Mouse (Mus musculus) embryo, embryonic 11 days (tissue): ENCODE measurements around the gene Cdh8.

Source experiments
- DNase-seq: peaks from one replicate; pipeline ENCODE4 v3.0.0-alpha.2; 2015

Gene Cdh8

GRCm38 (mm10) chr8:99415966-99416781 is at the start of gene Cdh8:
TSS of gene Cdh8 (minus strand) at chr8:99416471.
- DNase-seq: peak; percentile 86

GRCm38 (mm10) chr8:99446506-99446905 is 30.2 kb upstream of the Cdh8 start:
- no peak for DNase-seq

- no peak for DNase-seq
Observed at GRCm38 (mm10) chr8:99425901-99426300, 9.6 kb upstream of the Cdh8 start.

GRCm38 (mm10) chr8:99421516-99421915 is 5.2 kb upstream of the Cdh8 start:
- peak; percentile 49 for DNase-seq

- no peak for DNase-seq
Observed at GRCm38 (mm10) chr8:99419726-99420125, 3.5 kb upstream of the Cdh8 start.

GRCm38 (mm10) chr8:99417456-99417855 is 1.2 kb upstream of the Cdh8 start:
- no peak for DNase-seq

- DNase-seq: peak; percentile 47
Observed at GRCm38 (mm10) chr8:99415076-99415965, 950 bp downstream of the Cdh8 start.

- peak; percentile 29 for DNase-seq
Observed at GRCm38 (mm10) chr8:99414483-99414921, 1.8 kb downstream of the Cdh8 start.

- DNase-seq: no peak
Observed at GRCm38 (mm10) chr8:99413877-99414482, 2.3 kb downstream of the Cdh8 start.

GRCm38 (mm10) chr8:99393908-99394307 is 22.4 kb downstream of the Cdh8 start:
- no peak for DNase-seq

- DNase-seq: no peak
Observed at GRCm38 (mm10) chr8:99370104-99370503, 46.2 kb downstream of the Cdh8 start.

- DNase-seq: no peak
Observed at GRCm38 (mm10) chr8:99369166-99369565, 47.1 kb downstream of the Cdh8 start.

- no peak for DNase-seq
Observed at GRCm38 (mm10) chr8:99368449-99368848, 47.8 kb downstream of the Cdh8 start.

- DNase-seq: no peak
Observed at GRCm38 (mm10) chr8:99353923-99354322, 62.3 kb downstream of the Cdh8 start.

- no peak for DNase-seq
Observed at GRCm38 (mm10) chr8:99353221-99353620, 63.0 kb downstream of the Cdh8 start.

- no peak for DNase-seq
Observed at GRCm38 (mm10) chr8:99349456-99349855, 66.8 kb downstream of the Cdh8 start.

- no peak for DNase-seq
Observed at GRCm38 (mm10) chr8:99348618-99349017, 67.7 kb downstream of the Cdh8 start.

GRCm38 (mm10) chr8:99339310-99339709 is 77.0 kb downstream of the Cdh8 start:
- DNase-seq: no peak

- no peak for DNase-seq
Observed at GRCm38 (mm10) chr8:99327559-99327958, 88.7 kb downstream of the Cdh8 start.

- DNase-seq: no peak
Observed at GRCm38 (mm10) chr8:99314561-99314960, 101.7 kb downstream of the Cdh8 start.

GRCm38 (mm10) chr8:99304184-99304583 is 112.1 kb downstream of the Cdh8 start:
- DNase-seq: no peak

GRCm38 (mm10) chr8:99290201-99290600 is 126.1 kb downstream of the Cdh8 start:
- DNase-seq: no peak

GRCm38 (mm10) chr8:99285103-99285502 is 131.2 kb downstream of the Cdh8 start:
- no peak for DNase-seq
